Mouse (Mus musculus): ENCODE measurements around the gene Rap1b.
A peak's percentile ranks its signal among the peaks of the same experiment; 100 is the strongest.

Gene Rap1b

DNA sequence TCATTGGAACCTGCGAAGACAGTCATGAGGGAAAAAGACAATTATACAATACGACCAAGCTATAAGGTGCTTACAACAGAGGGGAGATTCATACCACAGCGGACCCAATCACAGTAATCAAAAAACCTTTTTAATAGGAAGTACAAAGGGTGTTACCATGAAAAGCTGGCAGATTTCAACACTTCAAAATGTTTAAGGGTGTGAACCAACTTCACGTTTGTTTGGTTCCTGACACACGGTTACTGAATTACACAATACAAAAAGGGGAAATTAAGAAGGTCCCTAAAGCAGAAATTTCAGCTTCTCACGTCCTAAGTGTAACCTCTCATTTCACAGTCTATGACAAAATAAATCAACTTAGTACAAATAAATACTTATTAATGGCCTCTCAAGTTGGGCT, 27.2 kb downstream of the Rap1b start:
- no peak for DNase-seq (ENCODE audit: low spot score)

DNA sequence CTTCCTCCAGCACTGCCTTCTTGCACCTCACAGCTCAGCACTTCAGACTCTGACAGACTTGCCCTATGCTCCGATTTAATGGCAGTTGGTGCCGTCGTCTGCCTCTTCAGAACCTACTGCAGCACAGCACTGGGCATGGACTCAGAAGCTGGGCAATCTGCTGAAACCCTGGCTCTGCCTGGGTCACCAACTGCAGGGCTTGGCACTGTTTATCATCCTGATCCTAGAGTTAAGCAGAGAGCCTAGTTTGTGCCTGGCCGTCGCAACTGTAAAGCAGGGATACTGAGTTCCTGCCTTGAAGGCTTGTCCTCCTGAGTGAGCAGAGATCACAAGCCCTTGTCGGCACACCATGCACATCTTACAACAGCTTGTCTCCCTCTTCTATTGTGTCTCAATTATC, 29.1 kb downstream of the Rap1b start:
- DNase-seq (ENCODE audit: low spot score) = no peak

DNA sequence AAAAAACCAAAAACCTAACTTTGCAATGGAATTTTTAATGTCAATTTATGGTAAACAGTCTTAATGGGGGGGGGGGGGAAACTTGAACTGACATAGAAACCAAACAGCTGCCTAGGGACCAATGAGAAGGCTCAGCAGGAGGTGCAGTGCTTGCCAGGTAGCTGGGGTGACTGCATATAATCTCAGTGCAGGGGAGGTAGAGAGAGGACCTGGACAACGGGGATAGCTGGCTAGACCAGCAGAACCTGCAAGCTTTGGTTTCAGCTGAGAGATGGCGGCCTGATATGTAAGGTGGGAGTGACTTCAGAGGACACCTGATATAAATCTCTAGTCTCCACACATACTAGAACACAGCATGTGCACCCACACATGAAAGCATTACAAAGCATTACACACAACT, 33.3 kb downstream of the Rap1b start:
- peak; percentile 46 for DNase-seq (ENCODE audit: low spot score)

DNA sequence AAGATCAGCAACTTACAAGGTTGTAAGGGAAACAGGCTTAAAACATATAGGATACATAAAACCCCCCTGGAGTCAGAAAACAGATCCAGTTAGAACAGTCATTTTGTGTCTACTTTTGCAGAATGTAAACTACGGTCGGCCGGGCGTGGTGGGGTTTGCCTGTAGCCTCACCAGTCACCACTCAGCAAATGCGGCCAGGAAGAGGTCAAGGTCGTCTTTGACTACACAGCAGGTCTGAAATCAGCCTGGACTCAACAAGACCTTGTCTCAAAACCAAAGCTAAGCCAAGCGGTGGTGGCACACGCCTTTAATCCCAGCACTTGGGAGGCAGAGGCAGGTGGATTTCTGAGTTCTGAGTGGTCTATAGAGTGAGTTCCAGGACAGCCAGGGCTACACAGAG, 34.3 kb downstream of the Rap1b start:
- no peak for DNase-seq (ENCODE audit: low spot score)

DNA sequence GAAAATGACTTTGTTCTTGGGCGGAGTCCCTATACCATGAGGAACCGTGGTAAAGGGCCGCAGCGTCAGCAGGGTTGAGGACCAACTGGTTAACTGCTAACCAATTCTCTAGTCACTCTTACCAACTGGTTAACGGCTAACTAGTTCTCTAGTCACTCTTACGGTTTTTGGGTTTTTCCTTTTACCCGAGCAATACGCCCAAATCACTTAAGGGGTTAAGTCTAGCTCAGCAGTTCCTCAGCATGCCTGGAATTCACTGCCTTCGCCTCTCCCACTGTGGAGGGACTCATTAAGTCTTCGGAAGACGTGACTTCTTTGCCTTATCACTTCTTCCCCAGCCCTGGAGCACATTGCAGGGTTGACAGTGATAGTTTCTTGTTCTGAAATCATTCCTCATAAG, 35.3 kb downstream of the Rap1b start:
- DNase-seq (ENCODE audit: low spot score) = no peak

DNA sequence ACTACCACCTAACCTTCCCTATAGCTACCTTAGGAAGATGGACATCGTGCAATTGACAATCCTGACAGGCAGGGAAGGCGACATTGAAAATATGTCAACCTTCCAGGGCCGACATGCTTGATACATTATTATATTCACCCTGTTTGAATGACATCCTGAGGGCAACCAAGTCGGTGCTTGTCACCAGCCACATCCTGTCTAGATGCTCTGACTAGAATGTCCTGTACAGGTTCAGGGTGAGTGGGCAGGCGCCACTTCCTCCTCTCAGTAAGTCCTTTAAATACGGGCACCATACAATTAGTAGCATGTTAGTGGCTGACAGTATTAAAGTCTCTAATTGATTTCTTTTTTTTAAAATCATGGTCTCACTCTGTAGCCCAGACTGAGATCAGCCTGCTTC, 37.8 kb downstream of the Rap1b start:
- DNase-seq (ENCODE audit: low spot score) = no peak

DNA sequence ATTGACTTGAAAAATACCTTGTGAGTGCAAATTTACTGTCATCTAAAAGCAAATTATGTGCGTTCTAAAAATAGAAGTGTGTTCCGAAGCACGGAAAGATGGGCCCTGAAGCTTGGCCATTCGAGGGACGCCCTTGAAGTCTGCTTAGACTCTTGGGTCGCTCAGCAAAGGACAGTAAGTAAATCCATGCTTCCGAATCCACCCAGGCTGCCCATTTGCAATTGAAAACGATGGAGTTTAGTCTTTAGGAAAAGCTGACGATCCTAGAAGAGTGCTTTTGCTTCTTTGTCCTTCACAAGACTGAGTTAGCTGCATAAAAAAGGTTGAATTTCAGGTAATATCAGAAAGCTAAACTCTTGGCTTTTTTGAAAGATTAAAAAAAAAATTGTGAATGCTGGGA, 39.9 kb downstream of the Rap1b start:
- DNase-seq (ENCODE audit: low spot score) = no peak

DNA sequence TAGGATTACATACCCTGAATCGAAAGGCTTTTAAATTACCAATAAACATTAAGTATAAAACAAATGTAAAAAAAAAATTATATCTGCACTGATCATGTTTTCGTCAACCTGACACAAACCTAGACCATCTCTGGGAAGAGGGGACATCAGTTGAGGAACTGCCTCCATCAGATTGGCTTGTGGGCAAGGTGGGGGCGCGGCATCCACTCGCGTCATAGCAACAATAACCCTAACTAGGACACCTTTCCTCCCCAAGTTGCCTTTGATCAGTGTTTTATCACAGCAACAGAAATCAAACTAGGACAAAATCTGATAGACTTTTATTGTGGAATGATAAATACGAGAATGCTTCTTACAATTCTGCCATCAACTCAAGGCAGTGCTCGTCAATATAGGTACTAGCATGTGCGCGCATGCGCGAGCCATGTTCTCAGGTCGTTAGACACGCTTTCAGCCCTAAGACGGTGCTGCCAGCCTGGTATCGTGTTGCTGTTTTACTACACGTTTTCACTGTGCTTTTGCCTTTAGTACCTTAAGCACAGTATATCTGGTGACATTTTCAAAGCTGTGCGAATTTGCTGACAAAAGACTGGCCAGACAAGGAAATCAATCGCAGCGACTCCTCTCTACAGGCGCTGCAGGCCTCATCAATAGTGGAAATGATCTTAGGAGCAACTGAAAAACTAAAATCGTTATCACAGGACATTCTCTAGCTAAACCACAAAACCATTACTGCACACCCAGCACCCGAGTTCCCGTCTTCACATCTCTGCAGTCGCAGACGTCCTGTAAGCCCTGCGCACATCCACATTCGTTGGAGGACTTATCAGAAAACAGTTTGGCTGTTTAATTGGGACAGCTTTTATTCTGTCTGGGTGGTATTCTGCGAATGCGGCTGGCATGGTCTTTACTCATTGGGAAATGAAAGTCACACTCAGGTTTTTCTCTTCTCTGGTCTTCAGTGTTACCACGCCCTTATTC, 41.7 kb downstream of the Rap1b start:
- DNase-seq (ENCODE audit: low spot score) = no peak

DNA sequence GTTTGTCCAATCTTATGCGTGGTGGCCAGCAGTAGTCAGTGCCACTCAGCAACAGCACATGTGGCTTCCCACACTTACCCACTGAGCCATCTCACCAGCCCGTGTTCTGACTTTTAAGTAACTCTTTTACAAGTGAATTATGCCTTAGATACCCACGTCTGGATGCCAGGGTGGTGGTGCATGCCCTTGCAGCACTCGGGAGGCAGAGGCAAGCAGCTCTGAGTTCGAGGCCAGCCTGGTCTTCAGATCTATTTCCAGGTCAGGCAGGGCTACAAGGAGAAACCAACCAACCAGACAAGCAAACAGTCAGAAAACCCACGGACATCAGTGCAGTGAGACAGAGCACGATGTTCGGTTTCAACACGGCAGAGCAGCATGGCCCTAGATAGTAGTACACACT, 43.9 kb downstream of the Rap1b start:
- no peak for DNase-seq (ENCODE audit: low spot score)

DNA sequence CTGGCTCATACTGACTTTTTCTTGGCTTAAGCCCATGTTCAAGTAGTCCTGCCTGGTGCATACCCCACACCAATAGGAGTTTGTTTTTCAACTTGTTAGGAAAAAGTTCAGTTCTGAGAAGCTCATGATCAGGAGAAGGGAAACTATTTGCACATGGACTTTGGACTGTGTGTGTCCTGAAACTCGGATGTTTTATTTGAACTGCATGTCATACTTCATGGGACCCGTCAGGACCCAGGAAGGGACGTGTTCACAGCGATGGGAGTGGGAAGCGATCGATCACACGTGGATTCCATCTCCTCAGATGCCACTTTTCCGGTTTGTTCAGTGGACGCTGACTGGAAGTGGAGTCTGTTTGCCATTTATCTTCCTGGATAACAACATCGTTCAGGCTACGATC, 46.0 kb downstream of the Rap1b start:
- no peak for DNase-seq (ENCODE audit: low spot score)

DNA sequence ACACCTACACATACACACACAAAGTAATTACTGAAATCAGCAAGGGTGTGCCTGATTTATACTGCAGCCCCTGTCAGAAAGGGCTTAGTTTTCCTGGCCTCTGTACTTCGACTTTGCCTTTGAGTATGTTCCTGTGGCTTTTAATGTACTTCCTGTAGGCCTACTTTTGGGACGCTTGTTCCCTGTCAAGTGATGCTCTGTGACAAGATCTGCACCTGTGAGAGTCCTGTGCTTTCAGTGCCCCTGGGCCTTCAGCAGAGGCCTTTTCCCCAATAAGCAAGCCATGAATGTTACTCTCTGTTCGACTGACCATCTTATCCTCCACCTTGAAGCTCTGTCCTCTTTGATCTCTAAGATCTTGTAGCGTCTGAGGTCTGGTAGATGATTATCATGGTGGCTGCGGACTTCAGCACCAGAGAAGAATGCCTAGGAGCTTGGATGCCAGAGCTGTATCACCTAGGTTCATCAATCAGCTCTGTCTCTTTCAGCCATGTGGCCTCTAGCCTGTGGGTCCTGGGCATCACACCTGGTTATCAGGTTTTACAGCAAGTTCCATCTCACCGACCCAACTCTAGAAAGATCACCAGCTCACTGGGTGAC, 47.3 kb downstream of the Rap1b start:
- no peak for DNase-seq (ENCODE audit: low spot score)

DNA sequence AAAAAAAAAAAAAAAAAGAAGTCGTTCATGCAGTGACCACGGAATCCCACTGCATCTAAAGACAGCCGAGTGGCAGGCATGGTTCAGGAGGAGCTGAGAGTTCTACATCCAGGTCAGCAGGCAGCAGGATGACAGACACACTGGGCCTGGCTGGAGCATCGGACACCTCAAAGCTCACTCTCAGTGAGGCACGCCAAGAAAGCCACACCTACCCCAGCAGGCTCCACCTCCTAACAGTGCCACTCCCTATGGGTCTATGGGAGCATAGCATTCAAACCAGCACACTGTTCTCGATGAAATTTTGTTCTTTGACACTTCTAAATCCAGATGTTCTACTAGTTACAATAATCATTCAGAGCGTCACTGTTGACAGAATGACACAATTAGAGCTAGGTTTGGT, 48.2 kb downstream of the Rap1b start:
- DNase-seq (ENCODE audit: low spot score) = no peak

DNA sequence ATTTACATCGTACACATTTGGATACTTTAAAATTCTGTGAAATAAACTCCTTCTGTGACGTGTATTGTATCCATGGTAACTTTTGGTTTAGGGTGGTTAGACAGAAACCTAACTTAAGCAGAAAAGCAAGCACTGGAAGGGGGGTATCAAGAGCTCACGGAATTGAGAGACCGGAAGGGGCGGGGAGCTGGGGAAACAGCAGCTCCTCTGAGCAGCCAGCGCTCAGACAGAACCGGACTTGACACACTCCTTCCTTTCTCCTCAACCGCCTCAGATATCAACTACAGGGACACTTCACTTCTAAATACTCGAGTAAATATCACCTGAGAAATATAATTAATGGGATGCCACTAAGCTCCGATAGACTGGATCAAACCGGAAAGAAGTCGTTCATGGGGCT, 48.7 kb downstream of the Rap1b start:
- no peak for DNase-seq (ENCODE audit: low spot score)

DNA sequence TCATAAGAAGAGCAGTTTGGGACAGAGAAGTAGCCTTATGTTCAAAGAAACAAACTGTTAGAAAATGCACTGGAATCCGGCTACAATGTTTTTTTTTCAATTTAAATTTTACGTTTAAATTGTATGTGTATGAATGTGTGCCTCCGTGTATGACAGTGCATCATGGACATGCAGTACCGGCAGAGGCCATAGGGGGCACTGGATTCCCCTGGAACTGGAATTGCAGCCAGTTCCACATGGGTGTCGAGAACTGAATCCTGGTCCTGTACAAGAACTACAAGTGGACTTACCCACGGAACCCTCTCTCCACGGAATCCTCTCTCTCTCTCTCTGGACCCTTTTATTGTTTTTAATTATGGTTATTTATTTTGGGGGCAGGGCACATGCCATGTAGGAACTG, 49.7 kb downstream of the Rap1b start:
- DNase-seq (ENCODE audit: low spot score) = no peak

DNA sequence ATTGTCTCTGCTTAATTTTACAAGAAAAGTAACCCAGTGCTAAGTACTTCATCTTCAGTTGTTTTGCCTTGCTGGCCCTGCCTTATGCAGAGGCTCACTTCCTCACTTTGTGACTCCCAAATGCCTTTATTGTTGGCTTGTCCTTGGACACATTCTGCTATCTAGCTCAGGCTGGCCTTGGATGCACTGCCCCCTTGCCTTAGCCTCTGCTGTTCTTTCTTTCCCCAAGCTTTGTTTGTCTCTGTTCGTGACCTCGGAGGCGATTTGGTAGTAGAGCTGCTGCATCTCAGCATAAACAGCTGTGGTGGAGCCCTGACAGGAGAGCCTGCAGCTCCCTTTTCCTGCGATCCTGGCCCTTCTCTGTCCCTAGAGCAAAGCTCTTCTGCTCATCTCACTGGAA, 50.6 kb downstream of the Rap1b start:
- no peak for DNase-seq (ENCODE audit: low spot score)

DNA sequence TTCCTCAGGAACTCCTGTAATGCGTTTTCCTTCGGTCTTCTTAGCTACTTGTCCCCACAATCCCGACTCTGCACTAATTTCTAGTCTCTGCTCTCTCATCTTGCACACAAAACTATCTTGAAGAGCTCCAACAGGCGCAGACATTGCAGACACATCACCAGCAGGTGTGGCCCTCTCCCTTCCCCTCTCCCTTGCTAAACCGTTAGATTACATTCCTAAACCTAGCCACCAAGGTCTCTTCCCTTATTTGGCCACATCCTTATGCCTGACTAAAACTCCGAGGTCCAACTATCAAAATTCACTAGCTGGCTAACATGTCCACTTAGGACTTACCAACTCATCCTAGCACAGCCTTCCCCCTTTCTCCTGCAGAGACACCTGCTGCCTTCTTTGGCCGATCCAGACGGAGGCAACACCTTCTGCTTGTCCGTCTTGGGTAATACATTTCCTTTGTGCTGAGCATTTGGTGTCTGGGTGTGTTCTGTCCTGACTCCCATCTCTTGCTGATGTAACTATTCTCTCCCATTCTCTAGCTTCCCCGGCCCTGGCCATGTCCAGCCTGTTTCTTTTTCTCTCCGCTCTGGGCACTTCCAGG, 52.3 kb downstream of the Rap1b start:
- no peak for DNase-seq (ENCODE audit: low spot score)

DNA sequence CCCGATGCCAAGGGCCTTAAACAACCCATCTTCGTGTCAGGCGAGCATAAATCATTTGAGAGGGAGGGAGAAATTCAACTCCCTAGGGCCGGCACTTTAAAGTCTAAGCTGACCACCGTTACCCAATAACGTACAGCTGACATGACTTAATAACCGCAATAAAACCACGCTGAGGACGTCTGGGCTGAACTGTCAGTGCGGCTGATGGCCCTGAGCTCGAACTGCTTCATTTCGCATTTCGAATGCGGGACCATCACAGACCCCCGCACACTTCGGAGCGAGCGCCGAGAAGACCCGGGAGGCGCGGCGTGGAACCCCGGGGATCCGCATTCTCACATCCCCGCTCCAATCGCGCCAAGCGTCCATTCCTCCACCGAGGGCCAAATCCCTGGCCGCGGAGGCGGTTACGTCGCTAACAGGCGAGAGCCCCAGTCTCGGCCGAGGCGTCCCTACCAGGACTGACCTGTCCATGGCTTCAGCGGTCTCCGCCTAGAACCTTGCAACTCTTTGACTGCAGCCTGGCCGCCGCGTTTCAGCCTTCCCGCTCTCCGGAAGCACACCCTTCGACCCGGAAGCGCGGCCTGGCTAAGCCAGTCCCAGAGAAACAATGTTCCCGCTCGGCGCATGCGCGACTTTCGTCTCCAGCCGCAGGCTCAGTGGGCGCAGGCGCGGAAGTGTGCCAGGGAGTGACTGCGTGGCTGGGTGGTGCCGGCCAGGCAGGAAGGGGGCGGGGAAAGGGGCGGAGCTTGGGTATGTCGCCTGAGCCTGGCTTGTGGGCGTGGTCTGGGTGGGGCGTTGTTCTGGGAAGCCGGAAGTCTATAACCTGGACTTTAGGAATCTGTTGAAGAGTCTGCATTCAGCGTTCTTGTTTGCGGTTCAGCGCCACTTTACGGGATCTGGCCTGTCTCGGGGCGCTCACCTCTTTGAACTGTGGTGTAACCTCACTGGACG, 53.4 kb downstream of the Rap1b start, which contains the start of gene Nup107:
Gene Nup107 (minus strand): TSS at position 565 of the 951 bp plus-strand sequence.
- DNase-seq (ENCODE audit: low spot score) = peak; percentile 100

DNA sequence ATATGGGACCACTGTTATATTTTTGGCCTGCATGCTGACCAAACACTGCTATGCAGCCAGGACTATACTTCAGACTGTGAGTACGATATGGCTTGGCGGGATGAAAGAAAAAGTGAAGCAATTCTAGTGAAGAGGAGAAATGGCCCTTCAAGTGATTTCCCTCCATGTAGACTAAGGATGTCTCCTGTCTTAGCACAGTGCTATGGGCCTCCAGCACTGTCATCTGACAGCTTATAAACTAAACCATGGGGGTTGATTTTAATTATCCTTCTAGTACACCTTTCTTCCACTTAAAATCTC, 54.7 kb downstream of the Rap1b start:
- no peak for DNase-seq (ENCODE audit: low spot score)

DNA sequence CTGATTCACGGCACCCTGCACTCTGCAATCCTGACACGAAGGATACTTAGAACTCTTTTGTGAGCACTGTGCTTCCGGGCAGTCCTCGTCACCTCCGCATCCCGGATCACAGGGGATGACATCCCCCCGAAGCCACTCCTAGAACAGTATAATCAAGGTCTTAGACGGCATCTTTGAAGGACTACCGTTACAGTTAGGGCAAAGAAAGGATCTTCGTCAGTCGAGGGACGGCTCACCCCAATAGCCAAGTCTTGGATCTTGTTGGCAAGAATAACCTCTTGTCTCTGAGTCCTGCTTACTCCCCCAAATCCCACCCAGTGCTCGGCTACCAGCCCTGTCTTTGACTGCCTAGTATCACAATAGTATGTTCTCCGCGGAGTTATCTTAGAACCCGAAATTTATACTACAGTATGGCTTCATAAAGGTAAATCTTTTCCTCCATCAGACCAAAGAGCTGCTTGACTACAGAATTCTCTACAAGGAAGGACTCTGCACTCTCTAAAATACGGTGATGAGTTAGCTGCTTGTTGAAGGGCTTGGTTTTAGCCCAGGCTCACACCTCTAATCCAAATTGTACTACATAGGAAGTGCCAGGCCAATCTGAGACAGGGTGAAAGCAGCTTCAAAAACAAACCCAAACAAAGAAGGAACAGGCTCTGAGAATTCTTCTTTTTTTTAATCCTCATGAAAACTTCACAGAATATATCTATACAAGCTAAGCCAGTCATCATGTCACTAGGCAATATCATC, 55.2 kb downstream of the Rap1b start:
- no peak for DNase-seq (ENCODE audit: low spot score)

DNA sequence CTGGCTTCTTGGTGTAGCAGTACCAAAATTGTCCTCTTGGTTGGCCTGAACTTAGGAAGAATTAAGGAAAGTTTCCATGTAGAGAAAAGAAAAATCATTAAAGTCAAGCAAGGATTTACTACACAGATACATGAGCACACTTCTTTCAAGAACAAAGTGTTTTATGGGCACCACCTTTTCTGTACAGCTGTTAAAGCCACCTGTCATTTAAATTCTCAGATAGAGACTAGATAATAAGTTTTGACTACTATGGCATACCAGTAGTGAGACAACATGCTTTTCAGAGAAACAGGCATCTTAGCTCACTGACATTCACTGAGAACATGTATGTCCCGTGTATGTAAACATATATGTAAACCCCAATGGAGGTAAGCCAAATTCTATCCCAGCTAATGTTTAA, 55.8 kb downstream of the Rap1b start:
- no peak for DNase-seq (ENCODE audit: low spot score)

DNA sequence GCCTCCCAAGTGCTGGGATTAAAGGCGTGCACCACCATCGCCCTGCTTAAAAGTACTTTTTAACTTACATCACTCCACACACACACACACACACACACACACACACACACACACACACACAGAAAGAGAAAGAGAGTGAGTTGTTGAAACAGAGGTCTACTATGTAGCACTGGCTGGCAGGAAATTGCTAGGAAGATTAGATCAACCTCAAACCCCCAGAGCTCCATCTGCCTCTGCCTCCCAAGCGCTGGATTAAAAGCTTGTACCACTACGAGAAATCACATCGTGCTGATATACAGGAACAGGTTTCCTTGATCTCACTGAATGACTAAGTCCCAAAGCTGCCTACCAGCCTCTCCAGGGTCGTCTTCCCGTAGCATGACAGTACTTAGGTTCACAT, 61.2 kb downstream of the Rap1b start:
- no peak for DNase-seq (ENCODE audit: low spot score)

Data from urinary bladder, postnatal 25 days (tissue).